Mouse (Mus musculus) cerebellum, adult 8-10 months (tissue): ENCODE data around the gene Ncam2.

Experiments
- DNase-seq: peaks from one replicate; pipeline ENCODE4 v3.0.0; 2022

The Ncam2 gene

DNA sequence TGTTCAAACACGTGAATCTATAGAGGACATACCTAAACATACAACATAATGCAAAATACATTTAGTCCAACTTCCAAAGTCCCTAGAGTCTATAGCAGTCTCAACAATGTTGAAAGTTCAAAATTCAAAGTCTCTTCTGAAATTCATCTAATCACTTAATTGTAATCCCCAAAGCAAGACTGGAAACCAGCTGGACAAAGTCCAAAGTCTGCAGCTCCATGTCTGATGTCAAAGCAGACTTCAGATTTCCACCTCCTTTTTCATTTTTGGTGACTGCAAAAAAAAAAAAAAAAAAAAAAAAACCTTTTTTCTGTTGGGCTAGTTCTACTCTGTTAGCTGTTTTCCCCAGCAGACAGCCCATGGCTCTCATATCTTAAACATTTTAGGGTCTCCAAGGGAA is 473.4 kb downstream of the Ncam2 start:
- DNase-seq = no peak

DNA sequence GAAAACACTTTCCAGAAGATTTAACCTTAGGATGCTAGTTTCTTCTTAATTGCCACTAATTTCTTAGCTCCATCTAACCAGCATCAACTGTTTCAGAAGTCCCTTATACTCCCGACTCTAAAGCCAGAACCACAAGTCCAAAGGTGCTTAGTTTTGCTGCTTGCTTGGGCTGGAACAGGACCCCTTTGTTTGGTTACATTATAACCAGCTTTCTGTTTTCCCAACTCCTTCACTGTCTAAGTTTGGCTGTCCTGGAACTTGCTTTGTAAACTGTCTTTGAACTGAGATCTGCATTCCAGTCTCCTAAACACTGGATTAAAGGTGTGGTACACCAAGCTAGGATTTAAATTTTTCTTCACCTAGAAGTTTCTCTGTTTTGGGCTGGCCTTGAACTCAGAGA is 475.0 kb downstream of the Ncam2 start:
- no peak for DNase-seq
